Mouse (Mus musculus): Measurements from ENCODE around the gene Plcg2.

- TF ChIP-seq POLR2A (IDR thresholded peaks at IDR 0.05; ENCODE audit: borderline replicate concordance, low read depth, low read length) (no peak), CTCF (IDR thresholded peaks at IDR 0.05; ENCODE audit: low read depth, low read length) (no peak)
Observed at GRCm38 (mm10) chr8:117480516-117480915, 17.6 kb upstream of the Plcg2 start.
